Mouse (Mus musculus): ENCODE data around the gene Tfeb.
A peak's percentile ranks its signal among the peaks of the same experiment; 100 is the strongest.

Gene Tfeb

DNA sequence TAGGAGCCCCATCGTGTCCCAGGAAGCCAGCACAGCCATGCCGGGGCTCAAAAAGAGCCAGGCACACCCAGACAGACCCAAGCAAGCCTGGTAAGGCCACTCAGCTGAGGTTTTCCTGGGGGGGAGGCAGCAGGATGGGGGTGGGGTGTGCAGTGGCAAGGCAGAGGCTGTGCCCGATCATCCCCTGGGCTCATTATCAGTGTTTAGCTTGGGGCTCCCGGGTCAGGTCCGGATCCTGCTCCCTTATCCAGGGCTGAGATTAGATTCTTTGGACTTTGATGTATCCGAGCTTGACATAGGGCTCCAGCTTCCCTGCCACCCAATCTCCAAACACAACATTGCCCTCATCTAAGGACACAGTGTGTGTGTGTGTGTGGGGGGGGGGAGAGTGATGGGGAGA is 24.9 kb upstream of the Tfeb start:
- no peak for DNase-seq (ENCODE audit: low read depth, low spot score)

DNA sequence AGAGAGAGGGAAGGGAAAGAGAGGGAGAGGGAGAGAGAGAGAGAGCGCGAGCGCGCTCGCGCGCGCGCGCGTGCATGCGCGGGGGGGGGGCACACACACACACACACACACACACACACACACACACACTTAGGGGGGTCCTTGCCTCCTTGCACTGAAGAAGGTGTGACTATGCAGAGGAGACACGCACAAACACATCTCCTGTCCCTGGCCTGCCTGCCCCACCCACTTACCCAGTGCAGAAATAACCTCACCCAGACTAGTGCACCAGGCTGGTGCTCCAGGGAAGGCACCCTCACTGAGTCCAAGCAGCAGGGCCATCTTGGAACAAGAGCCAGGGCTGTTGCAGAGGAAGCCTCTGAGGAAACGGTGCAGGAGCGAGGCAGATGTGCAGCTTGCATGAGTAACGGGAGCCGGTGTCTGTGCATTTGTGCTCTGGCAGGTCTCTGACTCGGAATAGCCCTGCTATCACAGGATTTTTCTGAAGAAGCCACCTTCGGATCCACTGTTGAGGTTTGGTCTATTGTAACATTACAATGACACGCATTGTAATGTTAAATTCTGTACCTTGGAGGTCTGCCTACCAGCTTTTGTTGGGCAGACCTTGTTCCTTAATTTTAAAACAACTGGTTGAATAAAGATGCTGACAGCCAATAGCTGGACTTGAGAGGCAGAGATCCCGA is 23.8 kb upstream of the Tfeb start:
- no peak for DNase-seq (ENCODE audit: low read depth, low spot score)

DNA sequence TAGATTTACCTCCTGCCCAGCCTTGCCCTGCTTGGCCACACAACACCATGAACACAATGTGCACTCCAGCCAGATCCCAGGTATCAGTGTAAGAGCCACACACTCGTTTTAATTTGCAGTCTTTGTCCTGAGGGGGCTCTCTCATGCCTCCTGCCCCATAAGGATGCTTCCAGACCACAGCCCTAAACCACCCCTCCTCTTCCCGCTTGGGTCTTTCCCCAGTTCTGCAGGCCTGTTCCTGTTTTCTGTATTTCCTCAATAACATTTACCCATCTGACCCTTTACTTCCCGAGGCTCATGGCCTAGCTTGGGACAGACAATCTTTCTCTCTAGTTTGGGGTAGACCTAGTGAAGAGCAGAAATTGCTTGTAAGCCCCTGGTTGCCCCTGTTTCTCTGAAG is 21.8 kb upstream of the Tfeb start:
- no peak for DNase-seq (ENCODE audit: low read depth, low spot score)

GRCm38 (mm10) chr17:47721183-47721582 is 15.6 kb upstream of the Tfeb start:
- DNase-seq (ENCODE audit: low read depth, low spot score), result no peak

DNA sequence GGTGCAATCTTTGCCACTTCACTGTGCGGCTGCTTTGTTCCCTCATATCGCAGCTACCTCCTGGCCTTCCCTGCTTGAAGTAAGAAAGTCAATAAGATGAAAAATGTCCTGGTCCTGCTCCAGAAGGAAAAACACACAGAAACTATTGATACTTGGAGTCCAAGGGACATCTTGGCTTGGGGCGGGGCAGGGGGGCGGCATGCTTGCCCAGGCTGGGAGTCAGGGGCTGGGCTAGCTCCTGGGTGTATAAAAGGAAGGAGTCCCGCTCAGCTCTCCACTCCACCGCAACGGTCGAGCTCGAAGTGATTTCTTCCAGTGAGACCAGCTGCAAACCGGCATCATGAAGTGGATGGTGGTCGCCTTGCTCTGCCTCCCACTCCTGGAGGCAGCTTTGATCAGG is 10.3 kb upstream of the Tfeb start, which contains the start of gene Pgc:
Gene Pgc (plus strand): TSS at position 277 of the 400 bp plus-strand sequence.
- DNase-seq (ENCODE audit: low read depth, low spot score), result no peak

DNA sequence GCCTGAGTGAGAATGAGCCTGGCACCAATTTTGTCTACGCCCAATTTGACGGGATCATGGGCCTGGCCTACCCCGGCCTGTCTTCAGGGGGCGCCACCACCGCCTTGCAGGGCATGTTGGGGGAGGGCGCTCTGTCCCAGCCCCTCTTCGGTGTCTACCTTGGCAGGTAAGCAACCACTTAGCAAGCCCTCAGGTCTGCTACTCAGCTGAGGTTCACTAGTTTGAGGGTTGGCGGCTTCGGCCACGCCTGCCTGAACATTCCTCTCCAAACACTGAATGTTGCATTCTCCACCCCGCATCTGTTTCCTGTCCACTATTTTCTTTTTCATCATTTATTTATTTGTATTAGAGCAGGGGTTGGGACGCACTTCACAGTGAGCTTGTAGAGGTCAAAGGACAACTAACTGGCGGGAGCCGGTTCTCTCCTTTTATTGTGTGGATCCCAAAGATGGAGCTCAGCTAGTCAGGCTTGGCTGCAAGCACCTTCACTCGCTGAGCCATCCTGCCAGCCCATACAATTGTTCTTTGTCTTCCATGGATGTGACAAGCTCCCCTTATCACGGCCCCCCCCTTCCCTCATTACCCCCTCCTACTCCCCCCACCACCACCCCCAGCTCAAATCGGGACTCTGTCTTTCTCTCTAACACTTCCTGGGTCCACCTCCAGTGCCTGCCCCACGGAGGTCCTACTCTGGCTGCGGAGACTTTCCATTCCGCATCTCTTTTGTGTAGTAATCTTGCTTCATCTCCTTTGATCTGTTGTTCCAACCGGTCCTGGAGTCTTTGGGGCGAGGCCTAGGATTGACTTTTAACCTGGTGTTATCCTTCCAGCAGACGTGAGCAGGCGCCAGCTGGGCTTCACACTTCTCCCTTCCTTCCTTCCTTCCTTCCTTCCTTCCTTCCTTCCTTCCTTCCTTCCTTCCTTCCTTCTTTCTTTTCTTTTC is 5.9 kb upstream of the Tfeb start:
- DNase-seq (ENCODE audit: low read depth, low spot score), result no peak

- no peak for DNase-seq (ENCODE audit: low read depth, low spot score)
Measured at GRCm38 (mm10) chr17:47735553-47736100, 1.2 kb upstream of the Tfeb start.

DNA sequence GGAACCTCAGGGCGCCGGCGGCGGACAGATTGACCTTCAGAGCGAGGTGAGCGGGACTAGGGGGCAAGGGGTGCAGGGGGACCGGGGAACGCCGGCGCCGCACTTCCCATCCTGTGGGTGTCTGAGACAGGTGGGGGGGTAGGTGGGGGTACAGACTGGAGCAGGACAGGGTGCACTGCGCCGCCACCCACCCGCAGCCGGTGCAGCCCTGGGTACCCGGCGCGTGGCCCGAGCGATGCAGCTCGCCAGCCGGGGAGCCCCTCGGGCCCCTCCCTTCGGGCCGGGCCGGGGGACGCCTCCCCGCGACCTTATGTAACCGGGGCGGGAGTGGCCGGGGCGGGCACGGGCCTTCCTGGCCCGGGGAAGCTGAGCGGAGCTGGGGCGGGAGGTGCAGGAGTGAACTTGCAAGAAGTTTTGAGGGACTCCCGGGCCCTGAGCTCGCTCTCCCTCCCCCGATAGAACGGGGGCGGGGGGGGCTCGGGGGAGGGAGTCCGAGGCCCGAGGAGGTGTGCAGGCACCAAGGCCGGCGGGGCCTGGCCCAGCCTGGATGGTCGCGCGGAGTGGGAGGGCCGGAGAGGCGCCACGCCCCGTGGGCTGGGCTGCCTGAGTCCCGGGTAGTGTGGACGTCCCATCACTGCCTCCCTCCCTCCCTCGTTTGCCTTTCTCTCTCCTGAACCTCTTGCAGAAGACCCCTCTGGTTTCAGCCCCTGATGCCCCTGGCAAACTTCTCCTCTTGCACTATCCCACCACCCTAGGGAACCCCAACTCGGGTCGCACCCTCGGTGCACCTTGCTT is 638 bp downstream of the Tfeb start:
- DNase-seq (ENCODE audit: low read depth, low spot score), result peak; percentile 93

DNA sequence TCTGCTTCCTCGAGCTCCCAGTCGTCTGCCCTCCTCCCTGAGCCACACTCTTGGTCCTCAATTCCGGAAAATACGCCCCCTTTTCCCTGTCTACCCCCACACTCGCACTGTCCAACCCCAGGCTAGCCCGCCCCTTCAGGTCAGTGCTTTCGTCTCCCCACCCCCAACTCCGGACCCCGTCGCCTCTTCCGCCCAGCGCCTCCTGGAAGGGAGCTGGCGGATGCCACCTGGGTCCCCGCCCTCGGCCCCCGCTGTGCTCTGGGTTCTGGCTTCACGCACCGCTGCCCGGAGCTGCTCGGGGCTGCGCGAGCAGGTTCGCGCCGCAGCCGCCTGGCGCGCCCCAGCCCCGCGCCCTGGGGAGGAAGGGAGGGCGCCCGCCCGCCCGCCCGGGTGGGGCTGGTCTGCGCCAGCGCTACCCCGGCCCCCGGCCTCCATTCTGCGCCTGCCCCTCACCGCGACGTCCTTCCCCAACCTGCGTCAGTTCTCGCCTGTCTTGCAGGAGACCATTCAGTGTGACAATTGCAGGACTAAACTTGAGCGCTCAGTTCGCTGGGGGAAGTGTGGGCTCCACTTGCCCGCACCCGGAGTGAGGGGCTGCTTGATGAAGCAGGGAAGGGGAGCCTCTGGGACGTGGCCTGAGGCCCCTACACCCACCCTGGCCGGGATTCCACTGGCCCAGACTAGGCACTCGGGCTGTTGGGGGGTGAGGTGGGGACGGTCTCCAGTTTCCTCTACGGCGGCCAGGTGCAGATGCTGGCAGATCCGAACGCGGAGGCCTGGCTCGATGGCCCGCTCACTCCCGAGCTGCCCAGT is 1.4 kb downstream of the Tfeb start:
- DNase-seq (ENCODE audit: low read depth, low spot score), result peak; percentile 77

DNA sequence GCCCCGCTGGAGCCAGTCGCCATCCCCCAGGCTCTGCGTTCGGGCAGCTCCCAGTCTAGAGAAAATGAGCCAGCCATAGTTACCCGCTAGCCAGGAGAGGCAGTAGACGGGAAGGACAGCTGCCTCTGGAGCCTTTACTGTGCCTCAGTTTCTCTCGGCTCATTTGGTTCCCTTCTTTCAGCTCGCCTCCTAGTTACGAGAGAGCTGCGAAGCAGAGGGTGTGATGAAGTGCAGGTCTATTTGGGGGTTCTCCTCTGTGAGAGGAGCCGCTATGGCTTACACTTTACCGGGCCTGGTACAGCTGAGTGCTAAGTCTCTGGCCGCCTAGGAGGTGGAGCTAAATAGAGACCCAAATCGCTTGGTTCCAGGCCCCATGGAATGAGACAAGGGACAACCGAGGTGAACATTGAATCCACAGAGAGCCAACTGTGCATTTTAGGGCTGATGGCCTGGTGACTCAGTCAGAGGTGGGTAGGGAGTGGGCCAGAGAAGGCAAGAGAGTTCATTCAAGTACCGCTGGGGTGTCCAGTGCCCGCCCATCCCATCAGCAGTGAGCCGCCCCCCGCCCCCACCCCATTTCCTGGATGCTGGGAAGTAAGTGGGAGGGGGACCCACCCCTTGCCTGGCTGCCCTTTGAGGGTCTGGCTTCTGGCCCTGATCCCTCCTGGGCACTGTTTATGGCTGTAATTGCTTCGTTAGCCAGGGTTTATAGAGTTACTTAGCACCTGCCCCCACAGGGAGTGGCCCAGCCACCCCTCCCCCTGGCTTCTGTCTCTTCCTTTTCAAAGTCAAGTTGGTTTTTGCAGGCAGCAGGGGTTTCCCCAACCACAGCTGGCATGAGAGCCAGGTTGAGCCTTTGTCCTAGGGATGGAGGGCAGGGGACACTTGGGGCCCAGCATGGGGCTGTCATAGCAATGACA is 2.3 kb downstream of the Tfeb start:
- peak; percentile 57 for DNase-seq (ENCODE audit: low read depth, low spot score)

DNA sequence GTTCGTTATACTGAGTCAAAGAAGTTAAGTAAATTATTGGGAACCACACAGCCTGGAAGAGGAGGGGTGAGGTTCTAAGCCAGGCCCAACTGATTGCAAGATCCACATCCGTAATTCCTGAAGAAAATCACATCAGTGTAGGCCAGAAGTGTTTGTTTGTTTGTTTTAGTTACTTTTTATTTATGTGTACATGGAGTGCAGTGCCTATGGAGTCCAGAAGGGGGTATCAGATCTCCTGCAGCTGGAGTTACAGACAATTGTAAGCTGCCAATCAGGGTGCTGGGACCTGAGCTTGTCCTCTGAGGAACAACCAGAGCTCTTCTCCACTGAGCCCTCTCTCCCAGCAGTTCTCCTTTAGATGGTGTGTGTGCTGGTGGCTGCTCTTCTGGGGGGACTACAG is 3.4 kb downstream of the Tfeb start:
- DNase-seq (ENCODE audit: low read depth, low spot score), result no peak

DNA sequence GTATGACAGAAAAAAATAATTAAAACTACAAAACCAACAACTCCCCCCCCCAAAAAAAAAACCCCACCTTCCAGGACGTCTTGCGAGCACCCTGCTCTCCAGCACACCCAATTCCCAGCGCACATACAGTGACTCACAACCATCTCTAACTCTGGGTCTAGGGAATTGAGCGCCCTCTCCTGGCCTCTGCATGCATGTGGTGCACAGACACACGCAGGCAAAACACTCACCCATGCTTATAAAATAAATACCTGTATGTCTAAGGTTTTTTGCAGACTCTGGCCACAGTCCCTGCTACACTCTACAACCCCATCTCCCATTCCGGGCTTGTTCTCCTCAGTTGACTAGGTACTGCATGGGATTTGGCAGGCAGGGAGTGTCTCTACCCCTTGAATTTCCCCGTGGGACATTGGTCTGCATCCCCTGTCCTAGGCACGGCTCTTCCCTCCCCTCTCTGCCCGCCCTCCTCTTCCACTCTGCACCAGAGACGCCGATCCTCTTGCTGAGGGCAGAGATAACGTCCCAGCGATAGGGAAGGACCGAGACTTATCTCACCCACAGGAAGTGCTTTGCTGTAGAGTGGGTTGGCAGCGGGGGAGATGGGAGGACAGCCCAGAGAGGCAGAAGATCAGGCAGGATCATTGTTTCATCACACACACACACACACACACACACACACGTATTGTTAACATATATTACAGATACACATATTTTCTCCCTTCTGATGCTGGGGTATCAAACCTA is 6.3 kb downstream of the Tfeb start:
- DNase-seq (ENCODE audit: low read depth, low spot score), result no peak

- no peak for DNase-seq (ENCODE audit: low read depth, low spot score)
Measured at GRCm38 (mm10) chr17:47744086-47744485, 7.3 kb downstream of the Tfeb start.

DNA sequence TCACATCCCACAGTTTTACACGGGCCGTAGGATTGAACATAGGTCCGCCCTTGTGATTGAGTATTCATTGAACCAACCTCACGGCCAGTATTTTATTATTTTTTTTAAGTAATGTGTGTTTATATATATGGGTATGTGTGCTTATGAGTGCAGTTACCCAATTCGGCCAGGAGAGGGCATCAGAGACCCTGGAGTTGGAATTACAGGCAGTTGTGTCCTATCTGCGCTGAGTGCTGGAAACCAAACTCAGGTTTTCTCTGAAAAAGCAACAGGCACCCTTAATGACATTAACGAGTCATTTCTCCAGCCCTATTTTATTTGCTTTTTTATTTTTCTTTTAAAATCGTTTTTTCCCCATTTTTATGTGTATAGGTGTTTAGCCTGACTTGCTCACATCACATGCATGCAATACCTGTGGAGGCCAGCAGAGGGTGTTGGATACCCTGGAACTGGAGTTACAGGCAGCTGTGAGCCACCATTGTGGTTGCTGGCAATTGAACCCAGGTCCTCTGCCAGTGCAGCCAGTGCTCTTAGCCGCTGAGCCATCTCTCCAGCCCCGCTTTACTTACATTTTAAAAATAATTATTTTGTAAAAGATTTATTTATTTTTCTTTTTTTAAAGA is 8.0 kb downstream of the Tfeb start:
- no peak for DNase-seq (ENCODE audit: low read depth, low spot score)

- peak; percentile 97 for DNase-seq (ENCODE audit: low read depth, low spot score)
Measured at GRCm38 (mm10) chr17:47748791-47749553, 12.1 kb downstream of the Tfeb start.

DNA sequence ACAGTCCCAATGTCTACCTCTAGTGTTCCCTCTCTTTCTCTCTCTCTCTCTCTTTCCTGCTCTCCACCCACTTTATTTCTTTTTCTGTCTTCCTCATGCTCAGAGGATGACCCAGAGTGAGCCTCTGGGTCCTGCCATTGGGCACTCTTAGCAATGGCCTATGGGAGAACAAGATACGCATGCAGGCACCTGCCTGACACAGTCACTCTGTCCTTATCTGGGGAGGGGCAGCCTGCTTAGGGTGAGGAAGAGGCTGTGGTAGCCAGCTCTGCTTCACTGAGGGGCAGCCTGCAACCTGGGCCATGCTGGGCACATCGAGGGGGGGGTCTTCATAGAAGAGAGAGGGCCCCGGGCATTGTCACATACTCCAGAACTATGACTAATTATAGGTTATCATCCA is 12.8 kb downstream of the Tfeb start:
- DNase-seq (ENCODE audit: low read depth, low spot score), result no peak

DNA sequence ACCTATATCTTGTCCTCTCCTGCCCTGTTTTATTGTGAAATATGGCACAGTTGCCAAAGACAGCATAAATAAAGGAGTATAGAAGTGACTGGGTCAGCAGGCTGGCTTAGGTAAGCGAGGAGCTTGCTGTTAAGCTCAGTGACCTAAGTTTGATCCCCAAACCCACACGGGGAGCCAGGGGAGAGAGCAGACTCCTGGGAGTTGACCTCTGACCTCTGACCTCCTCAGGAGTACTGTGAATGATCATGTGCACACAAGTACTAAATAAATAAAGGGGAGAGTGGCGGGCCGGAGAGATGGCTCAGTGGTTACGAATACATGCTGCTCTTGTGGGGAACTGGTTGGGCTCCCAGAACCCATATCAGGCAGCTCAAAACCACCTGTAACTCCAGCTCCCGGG is 13.3 kb downstream of the Tfeb start:
- no peak for DNase-seq (ENCODE audit: low read depth, low spot score)

DNA sequence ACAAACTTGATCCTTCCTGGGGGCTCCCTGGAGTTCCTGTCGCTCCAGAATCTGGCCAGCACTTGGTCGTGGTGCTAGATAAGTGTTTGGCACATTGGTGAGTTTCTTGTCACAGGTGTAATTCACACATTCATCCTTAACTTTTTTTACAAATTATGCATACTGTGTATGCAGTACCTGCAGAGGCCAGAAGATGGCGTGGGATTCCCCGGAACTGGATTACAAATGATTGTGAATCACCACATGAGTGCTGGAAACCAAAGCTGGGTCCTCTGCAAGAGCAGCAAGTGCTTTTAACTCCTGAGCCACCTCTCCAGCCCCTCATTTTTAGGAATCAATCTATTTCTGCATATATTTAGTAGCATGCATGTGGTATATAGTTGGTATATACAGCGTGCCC is 15.0 kb downstream of the Tfeb start:
- no peak for DNase-seq (ENCODE audit: low read depth, low spot score)
